Mouse (Mus musculus) MEL (cell line): ENCODE data around the gene Srgap2. TPM values are rescaled to one million over a fixed set of nuclear protein-coding genes. Genes with fewer than 3 reads are reported as not detected.

Experiments used
- DNase-seq: peaks from one replicate; pipeline ENCODE4 v3.0.0; 2011; ENCODE audit warnings: low read depth, low spot score
- H3K27ac ChIP-seq: 2 replicates; pipeline ENCODE4 v1.5.1; 2012; ENCODE audit warnings: low read depth, mild to moderate bottlenecking, control low read depth, low read length, moderate library complexity; ENCODE audit not compliant: control insufficient read depth
- H3K27me3 ChIP-seq, 2 experiments: fragments of 150-350 bp in 1 of 2; sonication (generic) in 1 of 2; 2 replicates each; pipeline ENCODE4 v1.6.1; 2012; ENCODE audit warnings: low read length in 2 of 2, mild to moderate bottlenecking in 2 of 2, improper control_type of control experiment in 1 of 2, moderate library complexity in 1 of 2; ENCODE audit not compliant: insufficient read depth in 2 of 2, control insufficient read depth in 1 of 2
- H3K36me3 ChIP-seq, 2 experiments: 2 replicates each; pipeline ENCODE4 v1.6.1; 2012 to 2014; ENCODE audit warnings: low read length in 2 of 2, improper control_type of control experiment in 1 of 2, inconsistent platforms in 1 of 2, mild to moderate bottlenecking in 1 of 2; ENCODE audit not compliant: insufficient read depth in 2 of 2, control insufficient read depth in 1 of 2
- H3K4me1 ChIP-seq, 2 experiments: fragments of 150-350 bp in 1 of 2; sonication (generic) in 1 of 2; 2 replicates each; pipeline ENCODE4 v1.6.1; 2012; ENCODE audit warnings: low read length in 2 of 2, improper control_type of control experiment in 1 of 2, mild to moderate bottlenecking in 1 of 2; ENCODE audit not compliant: insufficient read depth in 2 of 2, control insufficient read depth in 1 of 2
- H3K4me3 ChIP-seq, 2 experiments: fragments of 150-350 bp in 1 of 2; sonication (generic) in 1 of 2; 2 replicates each; pipeline ENCODE4 v1.5.1; 2012; ENCODE audit warnings: low read depth in 2 of 2, low read length in 2 of 2, mild to moderate bottlenecking in 2 of 2, moderate library complexity in 2 of 2, control low read depth in 1 of 2, improper control_type of control experiment in 1 of 2; ENCODE audit not compliant: control insufficient read depth in 1 of 2, insufficient read depth in 1 of 2
- H3K79me2 ChIP-seq: 2 replicates; pipeline ENCODE4 v1.6.1; 2012; ENCODE audit warnings: mild to moderate bottlenecking, low read length, moderate library complexity; ENCODE audit not compliant: control insufficient read depth, poor library complexity, insufficient read depth
- H3K9ac ChIP-seq: 2 replicates; pipeline ENCODE4 v1.6.1; 2012; ENCODE audit warnings: low read depth, mild to moderate bottlenecking, control low read depth, low read length, moderate library complexity; ENCODE audit not compliant: control insufficient read depth, poor library complexity, severe bottlenecking
- H3K9me3 ChIP-seq: fragments of 150-350 bp; sonication (generic); replicated peaks from 2 replicates; pipeline ENCODE4 v1.6.1; 2012; ENCODE audit warnings: mild to moderate bottlenecking, low read length, improper control_type of control experiment, moderate library complexity; ENCODE audit not compliant: insufficient read depth
- BHLHE40 ChIP-seq: IDR thresholded peaks from 2 replicates; pipeline ENCODE4 v1.6.1; 2012; ENCODE audit warnings: low read depth, mild to moderate bottlenecking, inconsistent platforms, low read length, improper control_type of control experiment, borderline replicate concordance
- CHD1 ChIP-seq: IDR thresholded peaks from 2 replicates; pipeline ENCODE4 v1.6.1; 2012; ENCODE audit warnings: low read depth, mild to moderate bottlenecking, inconsistent platforms, low read length, improper control_type of control experiment
- CHD2 ChIP-seq: IDR thresholded peaks from 2 replicates; pipeline ENCODE4 v1.6.1; 2011; ENCODE audit warnings: low read length, improper control_type of control experiment
- ELF1 ChIP-seq: IDR thresholded peaks from 2 replicates; pipeline ENCODE4 v1.6.1; 2014; ENCODE audit warnings: low read depth, mild to moderate bottlenecking, inconsistent platforms, low read length, improper control_type of control experiment, moderate library complexity
- EP300 ChIP-seq, 2 experiments: IDR thresholded peaks; 2 replicates each; pipeline ENCODE4 v1.6.1; 2011; ENCODE audit warnings: improper control_type of control experiment in 2 of 2, low read length in 2 of 2, low read depth in 1 of 2, mild to moderate bottlenecking in 1 of 2
- ETS1 ChIP-seq: IDR thresholded peaks from 2 replicates; pipeline ENCODE4 v1.6.1; 2012; ENCODE audit warnings: low read depth, mild to moderate bottlenecking, inconsistent platforms, low read length, improper control_type of control experiment, moderate library complexity
- GATA1 ChIP-seq: IDR thresholded peaks from 2 replicates; pipeline ENCODE4 v1.6.1; 2011; ENCODE audit warnings: low read depth, low read length, improper control_type of control experiment
- JUND ChIP-seq: IDR thresholded peaks from 2 replicates; pipeline ENCODE4 v1.6.1; 2011; ENCODE audit warnings: low read depth, mild to moderate bottlenecking, improper control_type of control experiment, low read length
- KAT2A ChIP-seq: conservative IDR thresholded peaks from 2 replicates; pipeline ENCODE4 v1.6.1; 2012; ENCODE audit warnings: low read depth, low read length, improper control_type of control experiment, inconsistent platforms
- MAZ ChIP-seq: IDR thresholded peaks from 2 replicates; pipeline ENCODE4 v1.6.1; 2012; ENCODE audit warnings: low read depth, mild to moderate bottlenecking, inconsistent platforms, low read length, improper control_type of control experiment
- NRF1 ChIP-seq: IDR thresholded peaks from 2 replicates; pipeline ENCODE4 v1.6.1; 2014; ENCODE audit warnings: low read depth, mild to moderate bottlenecking, inconsistent platforms, low read length, improper control_type of control experiment, moderate library complexity; ENCODE audit not compliant: poor library complexity, insufficient read depth, severe bottlenecking
- RAD21 ChIP-seq: IDR thresholded peaks from 2 replicates; pipeline ENCODE4 v1.6.1; 2011; ENCODE audit warnings: mild to moderate bottlenecking, low read depth, low read length, improper control_type of control experiment
- SMC3 ChIP-seq: IDR thresholded peaks from 2 replicates; pipeline ENCODE4 v1.6.1; 2011; ENCODE audit warnings: low read depth, low read length, improper control_type of control experiment
- TAL1 ChIP-seq: IDR thresholded peaks from 2 replicates; pipeline ENCODE4 v1.6.1; 2012; ENCODE audit warnings: mild to moderate bottlenecking, inconsistent platforms, low read length, moderate library complexity, mixed read lengths
- TBP ChIP-seq: IDR thresholded peaks from 2 replicates; pipeline ENCODE4 v1.8.0; 2011; ENCODE audit warnings: low read depth, low read length, improper control_type of control experiment
- UBTF ChIP-seq: IDR thresholded peaks from 2 replicates; pipeline ENCODE4 v1.6.1; 2012; ENCODE audit warnings: low read depth, mild to moderate bottlenecking, inconsistent platforms, low read length, improper control_type of control experiment, moderate library complexity, borderline replicate concordance; ENCODE audit not compliant: insufficient read depth
- USF1 ChIP-seq: IDR thresholded peaks from 2 replicates; pipeline ENCODE4 v1.6.1; 2014; ENCODE audit warnings: low read depth, mild to moderate bottlenecking, inconsistent platforms, low read length, improper control_type of control experiment, moderate library complexity
- ZKSCAN1 ChIP-seq: IDR thresholded peaks from 2 replicates; pipeline ENCODE4 v1.6.1; 2012; ENCODE audit warnings: low read depth, mild to moderate bottlenecking, inconsistent platforms, low read length, improper control_type of control experiment, moderate library complexity
- polyA plus RNA-seq, 2 experiments: library from polyadenylated mRNA; stranded (reverse) in 1 of 2; unstranded in 1 of 2; fragments of >175 nt in 1 of 2; fragments of >200 nt in 1 of 2; gene quantifications; 2 replicates each; pipeline versions ENCODE4 v1.2.1 to v1.2.4; 2012; ENCODE audit warnings: low replicate concordance in 2 of 2, low read depth in 1 of 2; ENCODE audit not compliant: insufficient read length in 2 of 2, insufficient read depth in 1 of 2, missing spikeins in 1 of 2
- total RNA-seq: library from RNA; depleted of rRNA; stranded (reverse); fragments of 300-350 nt; gene quantifications from 2 replicates; pipeline ENCODE4 v1.2.3, GENCODE M21; 2012

Srgap2 gene
- total and polyA plus RNA-seq, 3 experiments: 9.0 to 25.3 TPM; not detected in 1

- TF ChIP-seq USF1 (no peak), EP300 (IDR thresholded peaks at IDR 0.05; ENCODE audit: low read depth in 1 of 2, low read length in 2 of 2) (no peak), ELF1 (no peak), NRF1 (no peak), ETS1 (no peak), GATA1 (no peak), UBTF (no peak), SMC3 (no peak), MAZ (no peak), JUND (no peak)
These were observed 12.6 kb upstream of the Srgap2 start for GRCm38 (mm10) chr1:131539771-131540170.

GRCm38 (mm10) chr1:131528561-131529166, 1.5 kb upstream of the Srgap2 start:
- Histone ChIP-seq H3K36me3 (peaks cover 0 to 23% of the 10 kb centered on the region in 2 experiments; a peak in 2 of 4 replicates), H3K27ac (peak overlapping the region; percentile 94), H3K79me2 (peaks cover 48% of the 10 kb centered on the region), H3K27me3 (no peaks in the 10 kb centered on the region), H3K4me1 (peaks cover 0 to 12% of the 10 kb centered on the region in 2 experiments; a peak in 2 of 4 replicates), H3K9me3 (no peaks in the 10 kb centered on the region), H3K9ac (peak overlapping the region; percentile 87), H3K4me3 (peak overlapping the region; percentile 75 to 98)
- no peak for TF ChIP-seq ELF1
- TF ChIP-seq TBP: no peak
- TF ChIP-seq EP300 (IDR thresholded peaks at IDR 0.05; ENCODE audit: low read depth in 1 of 2, low read length in 2 of 2): no peak
- 0 out of 2 replicates have a peak, but pooled peaks have one; percentile 33 for TF ChIP-seq CHD1
- no peak for TF ChIP-seq GATA1
- TF ChIP-seq RAD21: no peak
- TF ChIP-seq KAT2A: 0 out of 2 replicates have a peak, but pooled peaks have one; percentile 8
- no peak for TF ChIP-seq ZKSCAN1
- TF ChIP-seq JUND: no peak
- no peak for TF ChIP-seq CHD2
- no peak for TF ChIP-seq BHLHE40
- TF ChIP-seq TAL1: peak; percentile 33; the same call in 1 of the 2 replicates
- DNase-seq: peak; percentile 54

More at GRCm38 (mm10) chr1:131539771-131540170, 12.6 kb upstream of the Srgap2 start:
- Histone ChIP-seq H3K27me3 (no peaks in the 10 kb centered on the region), H3K9ac (no peak overlapping the region), H3K9me3 (no peaks in the 10 kb centered on the region), H3K79me2 (no peaks in the 10 kb centered on the region), H3K4me1 (no peaks in the 10 kb centered on the region), H3K4me3 (no peak overlapping the region), H3K36me3 (peaks cover 0 to 2% of the 10 kb centered on the region in 2 experiments; a peak in 1 of 4 replicates), H3K27ac (no peak overlapping the region)
- DNase-seq: no peak
